Mouse (Mus musculus) gastrocnemius, adult 2 months (tissue): ENCODE measurements around the gene Artn. TPM values are rescaled to one million over a fixed set of nuclear protein-coding genes. Genes with fewer than 3 reads are reported as not detected.

Experiments
- DNase-seq: peaks from one replicate; pipeline ENCODE4 v3.0.0; 2022
- H3K27ac ChIP-seq: fragments of 200-600 bp; 2 replicates; pipeline ENCODE4 v1.8.1; 2022; ENCODE audit warnings: mild to moderate bottlenecking
- H3K4me3 ChIP-seq: fragments of 200-600 bp; 2 replicates; pipeline ENCODE4 v1.8.1; 2022; ENCODE audit warnings: mild to moderate bottlenecking, moderate library complexity
- CTCF ChIP-seq: fragments of 200-600 bp; IDR thresholded peaks from 2 replicates; pipeline ENCODE4 v1.8.1; 2022; ENCODE audit warnings: antibody characterized with exemption, mild to moderate bottlenecking, moderate library complexity
- intact Hi-C: fragments of 180-260 bp; cut with DNase I; formaldehyde crosslinking; loops from one replicate; pipeline ENCODE4 v1.15.1; 2025
- total RNA-seq, 2 experiments: library from RNA; stranded (reverse); gene quantifications; 2 replicates each; pipeline ENCODE4 v1.2.3; 2021

Artn gene
- total RNA-seq, 2 experiments from 2014 or later, result 0.25 to 0.46 TPM

DNA sequence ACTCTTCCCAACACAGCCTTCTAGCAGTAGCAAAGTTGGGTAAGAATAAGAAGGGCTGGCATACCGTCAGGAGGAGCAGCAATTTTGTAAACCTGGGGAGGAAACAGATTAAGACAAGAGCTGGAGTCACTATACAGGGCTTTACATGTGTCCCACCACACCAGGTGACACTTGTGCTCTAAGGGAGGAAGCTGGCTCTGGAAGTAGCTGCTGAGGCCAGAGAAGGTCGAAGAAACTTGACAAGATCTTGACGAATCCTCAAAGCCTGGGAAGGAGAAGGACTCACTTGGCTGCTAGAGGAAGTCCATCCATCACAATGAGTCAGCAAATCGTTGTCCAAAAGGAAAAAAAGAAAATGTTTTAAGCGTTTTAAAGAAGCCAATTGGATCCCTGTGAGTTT, 13.2 kb downstream of the Artn start:
- TF ChIP-seq CTCF, result no peak
- intact Hi-C loops, result no loop called here
- no peak for DNase-seq
- H3K4me3 ChIP-seq, result no peak overlapping the region
- H3K27ac ChIP-seq, result no peak overlapping the region

GRCm38 (mm10) chr4:117915489-117916105, 14.0 kb downstream of the Artn start:
- intact Hi-C loops, result loop anchor here (2.0 kb wide), 1 partner anchor 81 kb away; the partner anchor contains the start of gene Slc6a9
- peak overlapping the region; percentile 98 for H3K27ac ChIP-seq

DNA sequence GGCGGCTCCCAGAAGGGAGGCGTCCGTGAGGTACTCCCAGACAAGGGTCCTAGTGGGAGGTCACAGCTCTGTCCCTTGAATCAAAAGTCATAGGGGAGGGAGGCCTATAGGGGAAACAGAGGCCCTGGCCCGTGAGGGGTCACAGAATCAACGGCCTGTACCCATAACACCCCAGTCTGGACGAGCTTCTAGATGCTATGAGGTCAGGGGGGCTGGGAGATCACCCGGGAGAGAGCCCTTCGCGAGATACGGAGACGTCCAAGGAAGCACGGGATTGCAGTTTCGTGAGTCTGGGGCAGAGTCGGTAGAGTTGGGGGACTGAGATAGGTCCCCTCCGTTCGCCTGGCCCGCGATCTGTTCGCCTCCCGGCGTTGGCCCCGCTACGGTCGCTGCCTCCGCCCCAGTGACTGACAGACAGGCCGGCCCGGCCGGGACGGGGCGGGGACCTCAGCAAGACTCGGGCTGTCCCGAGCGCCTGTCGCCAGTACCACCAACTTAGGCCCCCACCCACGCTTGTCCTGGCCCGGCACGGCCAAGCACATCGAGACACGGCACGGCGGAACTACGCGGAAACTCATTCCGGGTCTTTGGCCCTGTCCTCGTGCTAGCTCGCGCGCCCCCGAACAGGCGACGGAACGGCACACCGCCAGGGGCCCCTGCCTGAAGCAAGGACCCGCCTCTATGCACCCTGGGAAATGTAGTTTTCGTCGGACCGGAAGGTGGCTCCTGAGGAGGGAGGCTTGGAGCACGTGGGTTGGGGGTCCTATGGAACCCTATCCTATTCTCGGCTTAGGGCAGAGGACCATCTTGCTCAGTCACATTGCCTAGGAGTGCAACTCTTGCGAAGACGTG, 14.7 kb downstream of the Artn start, which contains the start of gene Ipo13:
Gene Ipo13, minus strand, starts transcription at position 409 of the 852 bp plus-strand sequence.
- DNase-seq, result peak; percentile 94
- H3K4me3 ChIP-seq, result peak within 1 kb of the TSS; percentile 95
- TF ChIP-seq CTCF, result peak; percentile 22; the same call in 1 of the 2 replicates
- H3K27ac ChIP-seq, result peak within 1 kb of the TSS; percentile 98
- intact Hi-C loops, result loop anchor here (2.0 kb wide), 1 partner anchor 80 kb away; the partner anchor contains the start of gene Slc6a9

More at GRCm38 (mm10) chr4:117915489-117916105, 14.0 kb downstream of the Artn start:
- no peak for TF ChIP-seq CTCF
- DNase-seq, result no peak
- peak overlapping the region; percentile 95 for H3K4me3 ChIP-seq

DNA sequence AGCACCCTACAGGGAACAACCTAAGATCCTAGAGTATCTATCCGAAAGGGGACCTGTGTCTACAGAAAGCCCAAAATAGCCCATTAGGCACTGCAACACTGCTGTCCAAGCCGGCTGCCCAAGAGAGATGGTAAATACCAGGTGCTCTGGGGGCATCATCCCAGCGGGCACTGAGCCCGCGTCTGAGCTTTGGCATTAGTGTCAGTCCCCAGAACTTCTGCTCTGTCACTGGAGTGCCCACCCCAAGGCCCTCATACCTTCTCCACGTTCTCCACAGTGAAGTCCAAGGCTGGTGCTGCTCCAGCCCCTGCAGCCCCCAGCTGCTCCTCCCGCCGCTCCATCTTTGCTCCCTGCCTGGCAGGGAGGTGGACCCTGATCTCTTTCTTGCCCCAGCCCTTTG, 15.5 kb downstream of the Artn start:
- peak; percentile 90 for DNase-seq
- H3K4me3 ChIP-seq, result peak overlapping the region; percentile 95
- no peak for TF ChIP-seq CTCF
- intact Hi-C loops, result loop anchor here (2.0 kb wide), 1 partner anchor 79 kb away; the partner anchor contains the start of gene Slc6a9
- H3K27ac ChIP-seq, result peak overlapping the region; percentile 98

DNA sequence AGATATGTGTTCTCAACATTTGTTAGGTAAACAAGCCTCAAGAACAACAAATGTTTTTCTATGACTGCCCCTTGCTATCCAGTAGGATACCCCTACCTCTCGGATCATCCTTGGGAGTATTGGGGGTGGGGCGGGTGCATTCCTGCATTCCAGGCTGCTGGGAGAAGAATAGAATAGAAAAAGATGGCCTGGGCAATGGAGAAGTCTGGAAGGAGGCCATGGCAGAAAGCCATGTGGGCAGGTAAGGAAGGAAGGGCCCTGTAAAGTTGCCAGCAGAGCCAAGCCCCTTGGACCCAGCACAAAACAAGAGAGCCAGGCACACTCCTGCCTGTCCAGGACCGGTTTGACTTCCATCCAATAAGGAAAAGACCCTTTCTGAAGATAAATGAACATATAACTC, 16.1 kb downstream of the Artn start:
- intact Hi-C loops, result loop anchor here (1.0 kb wide), 1 partner anchor 237 kb away; no protein-coding TSS in a partner anchor
- peak; percentile 50 for DNase-seq
- H3K4me3 ChIP-seq, result peak overlapping the region; percentile 95
- peak overlapping the region; percentile 98 for H3K27ac ChIP-seq
- no peak for TF ChIP-seq CTCF

GRCm38 (mm10) chr4:117912685-117913273, 16.8 kb downstream of the Artn start:
- intact Hi-C loops, result loop anchor here (1.0 kb wide), 1 partner anchor 238 kb away; no protein-coding TSS in a partner anchor
- DNase-seq, result no peak
- Histone ChIP-seq H3K4me3 (peak overlapping the region; percentile 95), H3K27ac (peak overlapping the region; percentile 98)
- TF ChIP-seq CTCF, result no peak

DNA sequence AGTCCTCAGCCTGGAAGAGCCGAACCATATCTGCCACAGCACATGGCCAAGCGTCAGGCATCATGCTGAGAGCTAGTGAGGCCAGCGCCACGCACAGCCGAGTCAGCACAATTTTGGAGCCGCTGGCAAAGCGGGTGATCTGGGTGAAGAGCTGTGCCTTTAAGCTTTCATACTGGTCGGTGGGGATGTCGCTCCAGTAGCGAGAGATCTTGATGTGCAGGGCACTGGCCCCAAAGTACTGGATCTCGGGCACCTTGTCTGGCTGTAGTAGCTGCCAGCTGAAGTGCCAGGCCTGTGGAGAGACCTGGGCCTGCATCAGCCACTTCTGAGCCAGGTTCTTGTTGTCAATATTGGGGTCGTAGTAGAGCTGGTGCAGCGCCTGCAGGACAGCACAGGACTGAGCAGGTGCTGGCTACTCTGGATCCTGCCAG, 17.4 kb downstream of the Artn start:
- TF ChIP-seq CTCF, result no peak
- peak; percentile 63 for DNase-seq
- Histone ChIP-seq H3K4me3 (peak overlapping the region; percentile 95), H3K27ac (peak overlapping the region; percentile 98)
- intact Hi-C loops, result no loop called here

DNA sequence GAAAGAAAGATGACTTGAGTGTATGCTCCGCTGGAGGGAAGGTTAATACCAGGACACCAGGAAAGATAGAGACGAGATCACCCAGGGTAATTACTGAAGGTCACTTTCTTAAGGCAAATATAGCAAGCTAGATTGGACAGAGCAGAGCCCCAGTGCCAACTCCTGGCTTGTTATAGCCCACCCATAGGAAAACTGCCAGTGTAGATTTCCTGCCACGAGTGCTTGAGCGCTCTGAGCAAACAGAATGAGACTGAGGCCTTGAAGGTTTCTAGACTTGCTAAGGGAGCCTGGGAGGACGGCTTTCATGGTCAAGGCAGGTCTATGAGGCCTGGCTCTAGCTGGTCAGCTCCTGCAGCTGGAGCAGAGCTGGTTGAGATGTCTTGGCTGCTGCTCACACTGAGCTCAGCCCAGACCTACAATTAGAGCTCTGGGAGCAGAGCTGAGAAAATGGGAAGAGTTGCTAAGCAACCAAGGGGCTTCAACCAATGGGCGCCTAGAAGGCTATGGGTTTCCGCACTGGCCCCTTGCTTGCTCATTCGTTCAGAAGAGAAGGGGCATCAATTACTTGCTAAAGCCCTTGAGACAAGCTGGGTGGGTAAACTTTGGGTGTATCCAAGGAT, 20.6 kb downstream of the Artn start:
- intact Hi-C loops, result no loop called here
- DNase-seq, result peak; percentile 43
- H3K27ac ChIP-seq, result peak overlapping the region; percentile 98
- no peak for TF ChIP-seq CTCF
- peak overlapping the region; percentile 95 for H3K4me3 ChIP-seq

DNA sequence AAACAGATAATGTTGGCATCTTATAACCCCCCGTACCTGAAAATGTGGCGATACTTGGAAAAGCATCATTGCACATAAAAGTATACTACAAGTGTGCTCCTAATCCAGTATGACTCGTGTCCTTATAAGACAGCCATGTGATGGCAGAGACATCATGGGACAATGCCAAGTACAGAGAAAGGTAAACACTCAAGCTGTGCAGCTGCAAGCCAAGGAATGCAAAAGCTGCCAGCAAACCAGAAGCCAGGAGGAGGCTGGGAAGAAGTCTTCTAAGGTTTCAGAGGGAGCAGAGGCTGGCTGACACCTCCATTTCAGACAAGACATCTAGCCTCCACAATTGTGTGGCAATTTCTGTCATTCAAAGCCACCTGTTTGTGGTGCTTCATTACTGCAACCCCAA, 23.4 kb downstream of the Artn start:
- intact Hi-C loops, result no loop called here
- DNase-seq, result peak; percentile 85
- TF ChIP-seq CTCF, result no peak
- peak overlapping the region; percentile 13; the same call in 1 of the 2 replicates for H3K4me3 ChIP-seq
- H3K27ac ChIP-seq, result peak overlapping the region; percentile 82

DNA sequence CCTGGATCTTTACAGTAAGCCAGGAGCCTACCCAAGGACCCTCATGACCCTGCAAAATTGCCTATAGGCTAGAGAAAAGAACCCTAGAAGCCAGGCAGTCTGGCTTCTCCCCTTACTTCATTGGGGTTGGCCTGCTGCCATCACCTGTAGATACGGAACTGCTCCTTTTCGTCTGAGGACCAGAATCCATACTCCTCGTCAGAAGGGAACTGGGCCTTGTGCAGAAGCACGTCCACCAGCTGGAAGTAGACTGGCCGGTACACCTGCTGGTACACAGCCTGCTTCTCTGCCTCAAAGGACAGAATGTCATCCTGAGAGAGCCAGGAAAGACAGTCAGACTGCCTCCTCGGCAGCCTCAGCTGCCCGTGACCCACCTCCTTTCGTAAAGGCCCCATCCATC, 24.8 kb downstream of the Artn start:
- no peak for TF ChIP-seq CTCF
- H3K27ac ChIP-seq, result peak overlapping the region; percentile 82
- DNase-seq, result peak; percentile 41
- peak overlapping the region; percentile 11; the same call in 1 of the 2 replicates for H3K4me3 ChIP-seq
- intact Hi-C loops, result no loop called here

GRCm38 (mm10) chr4:117904094-117904493, 25.5 kb downstream of the Artn start:
- H3K27ac ChIP-seq, result 0 out of 2 replicates have a peak overlapping the region, but pooled peaks have one; percentile 82
- DNase-seq, result no peak
- no peak overlapping the region for H3K4me3 ChIP-seq
- TF ChIP-seq CTCF, result no peak
- intact Hi-C loops, result no loop called here

GRCm38 (mm10) chr4:117898111-117898510, 31.5 kb downstream of the Artn start:
- Histone ChIP-seq H3K4me3 (no peak overlapping the region), H3K27ac (no peak overlapping the region)
- intact Hi-C loops, result no loop called here
- no peak for TF ChIP-seq CTCF
- no peak for DNase-seq
